Comparison of ENCODE assay signal across 15 mouse cellular contexts in the genomic region with DNA sequence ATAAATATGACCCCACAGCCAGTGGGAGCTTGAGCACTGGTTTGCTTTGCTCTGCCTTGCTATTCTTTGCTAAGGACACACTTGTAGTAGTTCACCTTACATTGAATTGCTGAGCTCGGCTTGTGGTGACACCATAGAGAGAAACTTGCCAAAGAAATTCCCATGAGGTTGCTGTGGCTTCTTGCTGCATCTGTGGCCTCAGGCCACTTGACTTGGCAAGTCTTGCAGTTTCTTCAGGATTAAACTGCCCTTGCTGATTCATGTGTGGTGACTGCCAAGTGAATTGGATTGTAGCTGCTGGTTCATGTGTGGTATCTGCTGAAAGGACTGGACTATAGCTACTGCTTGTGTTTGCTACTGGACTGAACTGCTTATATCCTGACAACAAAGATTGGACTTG. TPM values are rescaled to one million over a fixed set of nuclear protein-coding genes. Genes with fewer than 3 reads are reported as not detected.
"Had no signal": no experiment of that assay in that cellular context is flagged by ENCODE, and none has a peak within 500 bp of the region (broad histone marks: within the 10 kb centered on the region; RNA-seq: fewer than 3 reads in every experiment).

No protein-coding gene starts in this region.

- DNase-seq: kidney, postnatal 10 days; kidney, postnatal 36 days; layer of hippocampus, postnatal 36 days; liver; lung, adult 18-20 months; lung, postnatal 10 days; lung, postnatal 36 days; right cerebral cortex, postnatal 4 days; thymus, adult 2 months; thymus, postnatal 14 days; thymus, postnatal 4 days had no signal

- ATAC-seq: liver, embryonic 12.5 days; midbrain, embryonic 13.5 days; midbrain, embryonic 16.5 days had no signal

RNA-seq across cellular contexts. Expression of gene Hs3st5, which starts 13.0 kb away (rescaled TPM):
- polyA plus RNA-seq: liver, embryonic 12.5 days; liver, embryonic 15.5 days had no signal
